Mouse (Mus musculus): ENCODE data around the gene Spats2. TPM values are rescaled to one million over a fixed set of nuclear protein-coding genes. Genes with fewer than 3 reads are reported as not detected.

The Spats2 gene
- polyA plus RNA-seq, 1 experiment from 2014 or later, result 13.9 TPM

- H3K9me3 ChIP-seq (ENCODE audit: control insufficient read depth, low read length), result no peaks in the 10 kb centered on the region
- H3K27ac ChIP-seq (replicated peaks), result peak overlapping the region; percentile 63
- ATAC-seq (ENCODE audit: low FRiP score, low TSS enrichment) (peak; percentile 96), DNase-seq (ENCODE audit: low spot score) (peak; percentile 94)
- 3% methylated on average over 15 of the region's 15 CpGs for WGBS
- no peaks in the 10 kb centered on the region for H3K36me3 ChIP-seq (ENCODE audit: control insufficient read depth, insufficient read depth, low read length)
- H3K4me1 ChIP-seq (replicated peaks; ENCODE audit: control insufficient read depth, insufficient read depth), result peaks cover 2% of the 10 kb centered on the region; the same call in 1 of the 2 replicates
- H3K9ac ChIP-seq (ENCODE audit: low read length), result peak overlapping the region; percentile 28; the same call in 1 of the 2 replicates
- peak overlapping the region; percentile 63 for H3K4me2 ChIP-seq (replicated peaks; ENCODE audit: low read depth)
- TF ChIP-seq CTCF (IDR thresholded peaks at IDR 0.05; ENCODE audit: low read depth), result peak; percentile 91
- no peak for TF ChIP-seq EP300 (optimal IDR thresholded peaks at IDR 0.05)
- peak overlapping the region; percentile 39 for H3K4me3 ChIP-seq (ENCODE audit: low read depth, low read length)
- peaks cover 20% of the 10 kb centered on the region; the same call in 1 of the 2 replicates for H3K27me3 ChIP-seq (ENCODE audit: control insufficient read depth, insufficient read depth, low read length)
Observed at GRCm38 (mm10) chr15:99099139-99099556, 26.6 kb upstream of the Spats2 start.

- H3K27ac ChIP-seq (replicated peaks), result 0 out of 2 replicates have a peak overlapping the region, but pooled peaks have one; percentile 63
- no peak for TF ChIP-seq EP300 (optimal IDR thresholded peaks at IDR 0.05)
- peak; percentile 50 for TF ChIP-seq CTCF (IDR thresholded peaks at IDR 0.05; ENCODE audit: low read depth)
Observed at GRCm38 (mm10) chr15:99099984-99100383, 25.7 kb upstream of the Spats2 start.

GRCm38 (mm10) chr15:99105238-99105637 lies 20.5 kb upstream of the Spats2 start:
- WGBS, result 42% methylated on average over 7 of the region's 7 CpGs

More at GRCm38 (mm10) chr15:99099984-99100383, 25.7 kb upstream of the Spats2 start:
- no peaks in the 10 kb centered on the region for H3K36me3 ChIP-seq (ENCODE audit: control insufficient read depth, insufficient read depth, low read length)
- H3K27me3 ChIP-seq (ENCODE audit: control insufficient read depth, insufficient read depth, low read length), result peaks cover 20% of the 10 kb centered on the region; the same call in 1 of the 2 replicates
- peak overlapping the region; percentile 39; the same call in 1 of the 2 replicates for H3K4me3 ChIP-seq (ENCODE audit: low read depth, low read length)
- H3K9me3 ChIP-seq (ENCODE audit: control insufficient read depth, low read length), result no peaks in the 10 kb centered on the region
- ATAC-seq (ENCODE audit: low FRiP score, low TSS enrichment) (no peak), DNase-seq (ENCODE audit: low spot score) (no peak)
- H3K4me2 ChIP-seq (replicated peaks; ENCODE audit: low read depth), result peak overlapping the region; percentile 14; the same call in 1 of the 2 replicates
- WGBS, result 48% methylated on average over 3 of the region's 3 CpGs
- H3K4me1 ChIP-seq (replicated peaks; ENCODE audit: control insufficient read depth, insufficient read depth), result peaks cover 2% of the 10 kb centered on the region; the same call in 1 of the 2 replicates
- no peak overlapping the region for H3K9ac ChIP-seq (ENCODE audit: low read length)

DNA sequence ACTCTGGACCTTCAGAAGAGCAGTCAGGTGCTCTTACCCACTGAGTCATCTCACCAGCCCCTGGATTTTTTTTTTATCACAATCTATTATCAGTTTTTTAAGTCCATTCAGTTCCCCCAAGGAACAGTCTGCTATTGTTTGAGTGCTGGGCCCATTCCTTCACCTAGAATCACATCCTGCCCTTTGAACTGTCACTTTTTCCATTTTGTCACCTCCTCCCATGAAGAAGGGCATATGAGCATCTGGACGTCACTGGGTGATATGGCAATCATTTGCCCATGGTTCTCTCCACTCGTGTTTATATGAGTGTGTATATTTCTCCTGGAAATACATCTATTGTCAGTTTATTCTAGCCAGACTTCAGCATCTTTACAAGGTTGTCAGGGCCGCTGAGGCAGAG lies 17.9 kb upstream of the Spats2 start:
- H3K36me3 ChIP-seq (ENCODE audit: control insufficient read depth, insufficient read depth, low read length), result no peaks in the 10 kb centered on the region
- ATAC-seq (ENCODE audit: low FRiP score, low TSS enrichment), result no peak
- no peak for DNase-seq (ENCODE audit: low spot score)
- no peak for TF ChIP-seq CTCF (IDR thresholded peaks at IDR 0.05; ENCODE audit: low read depth)
- TF ChIP-seq EP300 (optimal IDR thresholded peaks at IDR 0.05), result no peak
- H3K9ac ChIP-seq (ENCODE audit: low read length), result no peak overlapping the region
- no peak overlapping the region for H3K27ac ChIP-seq (replicated peaks)
- no peaks in the 10 kb centered on the region for H3K4me1 ChIP-seq (replicated peaks; ENCODE audit: control insufficient read depth, insufficient read depth)
- H3K4me2 ChIP-seq (replicated peaks; ENCODE audit: low read depth), result no peak overlapping the region
- WGBS, result 65% methylated on average over 3 of the region's 3 CpGs
- H3K27me3 ChIP-seq (ENCODE audit: control insufficient read depth, insufficient read depth, low read length), result no peaks in the 10 kb centered on the region
- no peak overlapping the region for H3K4me3 ChIP-seq (ENCODE audit: low read depth, low read length)
- no peaks in the 10 kb centered on the region for H3K9me3 ChIP-seq (ENCODE audit: control insufficient read depth, low read length)

More at GRCm38 (mm10) chr15:99105238-99105637, 20.5 kb upstream of the Spats2 start:
- no peak for TF ChIP-seq CTCF (IDR thresholded peaks at IDR 0.05; ENCODE audit: low read depth)
- TF ChIP-seq EP300 (optimal IDR thresholded peaks at IDR 0.05), result no peak
- no peak overlapping the region for H3K4me3 ChIP-seq (ENCODE audit: low read depth, low read length)
- DNase-seq (ENCODE audit: low spot score) (no peak), ATAC-seq (ENCODE audit: low FRiP score, low TSS enrichment) (no peak)
- H3K36me3 ChIP-seq (ENCODE audit: control insufficient read depth, insufficient read depth, low read length), result no peaks in the 10 kb centered on the region
- no peak overlapping the region for H3K27ac ChIP-seq (replicated peaks)
- no peaks in the 10 kb centered on the region for H3K4me1 ChIP-seq (replicated peaks; ENCODE audit: control insufficient read depth, insufficient read depth)
- H3K4me2 ChIP-seq (replicated peaks; ENCODE audit: low read depth), result no peak overlapping the region
- no peaks in the 10 kb centered on the region for H3K9me3 ChIP-seq (ENCODE audit: control insufficient read depth, low read length)
- no peak overlapping the region for H3K9ac ChIP-seq (ENCODE audit: low read length)
- H3K27me3 ChIP-seq (ENCODE audit: control insufficient read depth, insufficient read depth, low read length), result no peaks in the 10 kb centered on the region

- ATAC-seq (ENCODE audit: low FRiP score, low TSS enrichment), result no peak
- H3K27ac ChIP-seq (replicated peaks), result no peak overlapping the region
Observed at GRCm38 (mm10) chr15:99111139-99111538, 14.6 kb upstream of the Spats2 start.

DNA sequence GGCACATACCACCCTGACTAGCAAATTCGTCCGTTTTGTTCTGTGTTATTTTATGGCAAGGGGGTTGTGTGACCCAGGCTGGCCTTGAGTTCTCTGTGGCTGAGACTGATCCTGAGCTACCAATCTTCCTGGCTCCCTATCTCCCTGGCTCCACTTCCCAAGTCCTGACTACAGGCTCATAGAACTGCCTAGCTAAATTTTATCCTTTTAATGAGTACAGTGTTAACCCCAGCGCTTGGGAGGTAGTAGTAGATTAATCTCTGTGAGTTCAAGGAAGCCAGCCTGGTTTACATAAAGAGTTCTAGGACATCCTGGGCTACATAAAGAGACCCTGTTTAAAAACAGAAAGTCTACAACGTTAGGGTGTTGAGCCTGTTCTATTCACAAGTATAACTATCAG lies 13.9 kb upstream of the Spats2 start:
- Histone ChIP-seq H3K4me2 (replicated peaks; ENCODE audit: low read depth) (no peak overlapping the region), H3K4me3 (ENCODE audit: low read depth, low read length) (no peak overlapping the region), H3K9ac (ENCODE audit: low read length) (no peak overlapping the region), H3K27ac (replicated peaks) (no peak overlapping the region), H3K36me3 (ENCODE audit: control insufficient read depth, insufficient read depth, low read length) (no peaks in the 10 kb centered on the region), H3K4me1 (replicated peaks; ENCODE audit: control insufficient read depth, insufficient read depth) (no peaks in the 10 kb centered on the region), H3K27me3 (ENCODE audit: control insufficient read depth, insufficient read depth, low read length) (no peaks in the 10 kb centered on the region), H3K9me3 (ENCODE audit: control insufficient read depth, low read length) (no peaks in the 10 kb centered on the region)
- no peak for TF ChIP-seq EP300 (optimal IDR thresholded peaks at IDR 0.05)
- no peak for TF ChIP-seq CTCF (IDR thresholded peaks at IDR 0.05; ENCODE audit: low read depth)
- ATAC-seq (ENCODE audit: low FRiP score, low TSS enrichment) (no peak), DNase-seq (ENCODE audit: low spot score) (no peak)
- WGBS, result 59% methylated on average over 4 of the region's 4 CpGs

More at GRCm38 (mm10) chr15:99111139-99111538, 14.6 kb upstream of the Spats2 start:
- Histone ChIP-seq H3K4me3 (ENCODE audit: low read depth, low read length) (no peak overlapping the region), H3K36me3 (ENCODE audit: control insufficient read depth, insufficient read depth, low read length) (no peaks in the 10 kb centered on the region), H3K9ac (ENCODE audit: low read length) (no peak overlapping the region), H3K9me3 (ENCODE audit: control insufficient read depth, low read length) (no peaks in the 10 kb centered on the region), H3K27me3 (ENCODE audit: control insufficient read depth, insufficient read depth, low read length) (no peaks in the 10 kb centered on the region), H3K4me1 (replicated peaks; ENCODE audit: control insufficient read depth, insufficient read depth) (no peaks in the 10 kb centered on the region), H3K4me2 (replicated peaks; ENCODE audit: low read depth) (no peak overlapping the region)
- no peak for DNase-seq (ENCODE audit: low spot score)
- WGBS, result 86% methylated on average over 3 of the region's 3 CpGs
- TF ChIP-seq EP300 (optimal IDR thresholded peaks at IDR 0.05) (no peak), CTCF (IDR thresholded peaks at IDR 0.05; ENCODE audit: low read depth) (no peak)
